Mouse (Mus musculus): ENCODE data around the gene Pigo.
"Not testable (repeated sequence)": the region's sequence is repeated elsewhere in the genome, so short reads cannot be mapped to it uniquely, and the experiment has no call there.

The Pigo gene

GRCm38 (mm10) chr4:43002756-43003439, 22.7 kb downstream of the Pigo start:
- no peak for DNase-seq (ENCODE audit: low read depth, low spot score)

- no peak for DNase-seq (ENCODE audit: low read depth, low spot score)
Measured at GRCm38 (mm10) chr4:43001272-43001671, 24.3 kb downstream of the Pigo start.

DNA sequence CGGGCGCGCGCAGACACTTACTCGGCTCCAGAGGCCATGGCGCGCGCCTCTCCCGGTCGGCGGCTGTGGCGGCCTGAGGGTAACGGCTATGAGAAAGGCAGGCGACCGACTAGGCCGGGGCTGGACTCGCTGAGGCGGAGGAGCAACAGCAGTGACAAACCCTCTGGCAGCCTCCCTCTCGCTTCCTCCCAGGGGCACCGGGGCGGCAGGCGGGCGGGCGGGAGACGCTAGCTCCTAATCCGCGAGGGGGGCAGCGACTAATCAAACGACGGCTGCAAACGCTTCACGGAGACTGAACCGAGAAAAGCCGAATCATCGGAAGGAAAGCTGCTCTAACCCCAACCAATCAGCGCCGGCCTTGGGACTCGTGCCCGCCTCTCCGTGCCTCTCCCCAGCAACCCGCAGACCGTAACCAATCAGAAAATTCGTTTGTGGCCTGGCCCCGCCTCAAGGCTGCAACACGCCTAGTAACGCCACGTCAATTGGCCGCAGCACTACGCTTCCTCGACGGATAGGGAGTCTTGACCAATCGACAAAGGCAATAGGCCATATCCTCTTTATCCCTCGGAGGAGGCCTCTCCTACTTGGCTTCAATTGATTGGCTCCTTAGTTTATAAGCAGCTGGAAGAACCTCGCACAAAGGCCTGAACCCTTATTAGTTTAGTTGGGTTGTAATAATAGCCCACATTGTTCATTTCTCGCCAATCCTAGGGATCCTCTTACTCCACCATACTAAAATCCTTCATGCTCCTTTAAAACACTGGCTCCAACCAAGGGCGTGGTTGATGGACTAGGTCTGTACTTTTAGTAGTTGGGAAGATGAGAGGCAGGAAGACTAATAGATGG, 25.3 kb downstream of the Pigo start, which contains the start of gene Vcp:
Gene Vcp, minus strand, starts transcription at position 367 of the 846 bp plus-strand sequence.
- peak; percentile 100 for DNase-seq (ENCODE audit: low read depth, low spot score)

- DNase-seq (ENCODE audit: low read depth, low spot score) = peak; percentile 90
Measured at GRCm38 (mm10) chr4:42999451-43000140, 26.0 kb downstream of the Pigo start.

DNA sequence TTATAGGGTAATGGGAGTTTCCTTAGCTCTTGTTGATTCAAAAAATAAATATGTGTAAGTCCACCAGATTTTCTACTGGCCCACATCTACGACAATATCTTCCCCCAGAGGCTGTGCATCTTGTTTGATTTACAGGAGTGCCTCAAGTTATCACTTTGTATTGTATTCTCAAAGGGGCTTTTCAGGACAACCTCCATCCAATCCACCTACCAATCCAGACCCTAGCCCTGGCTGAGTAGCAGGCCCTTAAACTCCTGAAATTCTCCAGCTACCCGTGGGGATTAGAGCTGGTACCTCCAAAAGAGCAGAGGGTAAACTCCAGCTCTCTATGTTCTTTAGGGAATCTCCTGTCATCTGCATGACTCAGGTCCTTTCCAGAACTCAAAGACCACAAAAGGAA, 27.6 kb downstream of the Pigo start:
- DNase-seq (ENCODE audit: low read depth, low spot score) = no peak

DNA sequence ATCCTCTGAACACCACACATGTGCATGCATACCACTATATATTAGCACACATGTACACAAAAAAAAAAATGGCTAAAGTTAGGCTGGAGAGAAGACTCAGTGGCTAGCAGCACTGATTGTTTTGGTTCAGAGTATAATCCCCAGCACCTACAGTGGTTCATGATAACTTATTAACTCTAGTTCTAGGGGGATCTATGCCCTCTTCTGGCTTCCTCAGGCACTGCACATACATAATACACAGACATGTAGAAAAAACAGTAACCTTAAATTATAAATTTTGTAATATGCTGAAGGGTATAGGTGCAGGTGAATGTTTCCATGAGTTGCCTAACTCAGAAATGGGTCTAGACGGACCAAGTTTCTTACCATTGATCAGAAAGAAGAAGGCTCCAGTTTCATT, 37.3 kb downstream of the Pigo start:
- no peak for DNase-seq (ENCODE audit: low read depth, low spot score)

GRCm38 (mm10) chr4:42980467-42980866, 45.2 kb downstream of the Pigo start:
- DNase-seq (ENCODE audit: low read depth, low spot score) = not testable (repeated sequence)

DNA sequence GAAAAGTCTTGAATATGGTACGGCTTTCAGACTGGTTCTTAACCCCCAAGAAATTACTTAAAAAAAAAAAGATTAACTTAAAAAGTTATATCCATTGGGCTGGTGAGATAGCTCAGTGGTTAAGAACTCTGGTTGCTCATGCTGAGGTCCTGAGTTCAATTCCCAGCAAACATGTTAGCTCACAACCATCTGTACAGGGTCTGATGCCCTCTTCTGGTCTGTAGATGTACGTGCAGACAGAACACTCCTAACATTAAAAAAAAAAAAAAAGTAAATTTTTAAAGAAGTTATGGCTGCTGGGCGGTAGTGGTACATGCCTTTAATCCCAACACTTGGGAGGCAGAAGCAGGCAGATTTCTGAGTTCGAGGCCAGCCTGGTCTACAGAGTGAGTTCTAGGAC, 47.6 kb downstream of the Pigo start:
- DNase-seq (ENCODE audit: low read depth, low spot score) = peak; percentile 64

DNA sequence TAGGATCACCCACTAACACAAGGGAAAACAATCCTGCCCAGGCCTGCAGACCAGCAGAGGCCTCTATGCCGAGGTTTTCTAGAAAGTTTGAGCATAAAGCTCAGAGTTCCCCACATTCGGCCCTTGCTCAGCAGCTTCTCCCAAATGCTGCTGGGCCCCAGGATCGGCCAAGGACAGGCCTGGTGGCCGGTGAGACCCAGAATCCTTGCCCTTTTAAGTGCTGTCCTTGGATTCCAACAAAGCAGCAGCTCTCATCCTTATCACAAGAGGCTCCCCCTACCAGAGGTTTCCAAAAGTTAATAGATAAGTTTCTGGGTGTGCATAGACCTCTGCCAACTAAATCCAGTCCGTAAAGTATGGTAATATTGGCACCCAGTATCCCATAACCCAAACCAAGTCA, 51.8 kb downstream of the Pigo start:
- DNase-seq (ENCODE audit: low read depth, low spot score) = no peak

DNA sequence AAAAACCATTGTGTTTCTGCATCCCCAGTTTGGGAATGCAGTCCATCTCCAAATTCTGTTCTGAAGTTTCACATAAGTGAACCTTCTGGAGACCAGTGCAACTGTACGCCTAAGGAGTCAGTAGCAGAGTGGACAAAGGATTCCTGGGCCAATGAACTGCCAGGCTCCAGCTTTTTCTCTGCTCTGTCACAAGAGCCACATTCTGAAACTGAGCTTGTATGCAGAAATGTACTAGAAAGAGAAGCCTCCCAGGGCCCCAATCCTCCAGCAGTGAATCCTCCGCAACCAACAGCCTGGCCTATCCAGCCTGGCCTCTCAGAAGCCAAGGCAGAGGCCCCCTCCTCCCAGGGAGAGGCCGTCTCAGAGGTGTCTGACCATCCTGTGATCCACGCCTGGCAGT, 52.7 kb downstream of the Pigo start:
- no peak for DNase-seq (ENCODE audit: low read depth, low spot score)

GRCm38 (mm10) chr4:42969304-42969703, 56.3 kb downstream of the Pigo start, which contains the start of gene 1700022I11Rik:
TSS of gene 1700022I11Rik (plus strand) at chr4:42969604.
- no peak for DNase-seq (ENCODE audit: low read depth, low spot score)
